Mouse (Mus musculus) MEL (cell line): ENCODE measurements at regions not wholly inside any gene's neighbourhood (a gene's known extent, or its start where the extent isn't known, plus 50 kb on each side); places are given as distances from the start of the nearest gene placed in this dataset.

Experiments
- CHD1 ChIP-seq: IDR thresholded peaks from 2 replicates; pipeline ENCODE4 v1.6.1; 2012; ENCODE audit warnings: low read depth, mild to moderate bottlenecking, inconsistent platforms, low read length, improper control_type of control experiment
- CTCF ChIP-seq, 3 experiments: IDR thresholded peaks in 2 of 3; conservative IDR thresholded peaks in 1 of 3; 2 replicates each; pipeline ENCODE4 v1.5.1; 2011 to 2012; ENCODE audit warnings: low read length in 3 of 3, low read depth in 2 of 3, mild to moderate bottlenecking in 2 of 3, improper control_type of control experiment in 1 of 3, inconsistent platforms in 1 of 3, mixed read lengths in 1 of 3, moderate library complexity in 1 of 3; ENCODE audit not compliant: control insufficient read depth in 1 of 3, insufficient read depth in 1 of 3, poor library complexity in 1 of 3, severe bottlenecking in 1 of 3
- SIN3A ChIP-seq: IDR thresholded peaks from 2 replicates; pipeline ENCODE4 v1.6.1; 2012; ENCODE audit warnings: low read length, improper control_type of control experiment, inconsistent platforms

DNA sequence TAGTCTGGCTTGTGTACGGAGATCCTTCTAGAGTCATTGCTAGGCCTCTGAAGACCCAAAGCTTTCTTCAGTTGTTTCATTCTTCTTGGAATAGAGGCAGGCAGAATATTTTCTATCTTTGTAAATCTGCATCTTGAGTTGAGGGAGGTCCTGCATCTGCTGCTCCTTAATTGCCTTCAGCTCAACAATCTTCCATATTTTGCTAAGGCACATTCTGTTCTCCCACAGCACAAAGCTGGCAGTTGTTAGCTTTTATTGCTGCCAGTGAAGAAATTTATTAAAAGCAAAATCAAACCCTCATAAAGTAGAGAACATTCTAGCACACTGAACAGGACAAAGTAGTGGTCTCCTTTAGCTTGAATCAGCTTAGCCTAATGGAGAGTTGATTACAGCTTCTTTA is 94.1 kb downstream of the C1d start:
- no peak for TF ChIP-seq SIN3A
- TF ChIP-seq CHD1 = no peak
- no peak for TF ChIP-seq CTCF (IDR thresholded peaks at IDR 0.05 in 2 of 3, conservative IDR thresholded peaks at IDR 0.05 in 1 of 3; ENCODE audit: control insufficient read depth in 1 of 3, insufficient read depth in 1 of 3, low read depth in 2 of 3, low read length in 3 of 3, poor library complexity in 1 of 3, severe bottlenecking in 1 of 3)
